Mouse (Mus musculus): ENCODE data around the gene Rap1b.

The Rap1b gene

DNA sequence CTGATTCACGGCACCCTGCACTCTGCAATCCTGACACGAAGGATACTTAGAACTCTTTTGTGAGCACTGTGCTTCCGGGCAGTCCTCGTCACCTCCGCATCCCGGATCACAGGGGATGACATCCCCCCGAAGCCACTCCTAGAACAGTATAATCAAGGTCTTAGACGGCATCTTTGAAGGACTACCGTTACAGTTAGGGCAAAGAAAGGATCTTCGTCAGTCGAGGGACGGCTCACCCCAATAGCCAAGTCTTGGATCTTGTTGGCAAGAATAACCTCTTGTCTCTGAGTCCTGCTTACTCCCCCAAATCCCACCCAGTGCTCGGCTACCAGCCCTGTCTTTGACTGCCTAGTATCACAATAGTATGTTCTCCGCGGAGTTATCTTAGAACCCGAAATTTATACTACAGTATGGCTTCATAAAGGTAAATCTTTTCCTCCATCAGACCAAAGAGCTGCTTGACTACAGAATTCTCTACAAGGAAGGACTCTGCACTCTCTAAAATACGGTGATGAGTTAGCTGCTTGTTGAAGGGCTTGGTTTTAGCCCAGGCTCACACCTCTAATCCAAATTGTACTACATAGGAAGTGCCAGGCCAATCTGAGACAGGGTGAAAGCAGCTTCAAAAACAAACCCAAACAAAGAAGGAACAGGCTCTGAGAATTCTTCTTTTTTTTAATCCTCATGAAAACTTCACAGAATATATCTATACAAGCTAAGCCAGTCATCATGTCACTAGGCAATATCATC lies 55.2 kb downstream of the Rap1b start:
- no peak for DNase-seq (ENCODE audit: extremely low read depth, insufficient read length, low spot score)

DNA sequence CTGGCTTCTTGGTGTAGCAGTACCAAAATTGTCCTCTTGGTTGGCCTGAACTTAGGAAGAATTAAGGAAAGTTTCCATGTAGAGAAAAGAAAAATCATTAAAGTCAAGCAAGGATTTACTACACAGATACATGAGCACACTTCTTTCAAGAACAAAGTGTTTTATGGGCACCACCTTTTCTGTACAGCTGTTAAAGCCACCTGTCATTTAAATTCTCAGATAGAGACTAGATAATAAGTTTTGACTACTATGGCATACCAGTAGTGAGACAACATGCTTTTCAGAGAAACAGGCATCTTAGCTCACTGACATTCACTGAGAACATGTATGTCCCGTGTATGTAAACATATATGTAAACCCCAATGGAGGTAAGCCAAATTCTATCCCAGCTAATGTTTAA lies 55.8 kb downstream of the Rap1b start:
- DNase-seq (ENCODE audit: extremely low read depth, insufficient read length, low spot score) = no peak

DNA sequence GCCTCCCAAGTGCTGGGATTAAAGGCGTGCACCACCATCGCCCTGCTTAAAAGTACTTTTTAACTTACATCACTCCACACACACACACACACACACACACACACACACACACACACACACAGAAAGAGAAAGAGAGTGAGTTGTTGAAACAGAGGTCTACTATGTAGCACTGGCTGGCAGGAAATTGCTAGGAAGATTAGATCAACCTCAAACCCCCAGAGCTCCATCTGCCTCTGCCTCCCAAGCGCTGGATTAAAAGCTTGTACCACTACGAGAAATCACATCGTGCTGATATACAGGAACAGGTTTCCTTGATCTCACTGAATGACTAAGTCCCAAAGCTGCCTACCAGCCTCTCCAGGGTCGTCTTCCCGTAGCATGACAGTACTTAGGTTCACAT lies 61.2 kb downstream of the Rap1b start:
- DNase-seq (ENCODE audit: extremely low read depth, insufficient read length, low spot score) = no peak

DNA sequence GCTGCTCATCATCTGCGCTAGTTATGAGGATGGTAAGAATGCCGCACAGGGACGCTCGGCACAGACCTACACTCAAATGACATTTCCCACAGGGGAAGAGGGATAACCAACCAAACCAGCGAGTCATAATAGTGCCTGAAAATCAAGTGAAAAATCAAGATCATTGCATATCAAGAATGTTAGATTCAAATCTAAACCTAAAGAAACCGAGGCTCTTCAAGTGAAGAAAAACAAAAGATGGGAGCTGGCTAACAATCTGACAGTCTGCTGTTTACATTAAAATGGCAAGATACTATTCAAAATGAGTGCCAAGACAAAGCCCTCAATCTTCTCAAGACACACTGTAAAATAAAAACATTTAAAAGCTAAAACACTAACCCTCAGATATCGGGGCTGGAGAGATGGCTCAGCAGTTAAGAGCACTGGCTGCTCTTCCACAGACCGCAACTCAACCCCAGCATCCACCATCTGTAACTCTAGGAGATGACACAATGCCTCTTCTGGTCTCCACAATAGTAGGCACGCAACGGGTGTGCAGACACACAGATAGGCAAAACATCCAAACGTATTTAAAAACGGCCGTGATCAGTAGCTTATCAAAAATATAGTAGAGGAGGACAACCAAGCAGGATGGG lies 61.9 kb downstream of the Rap1b start:
- no peak for DNase-seq (ENCODE audit: extremely low read depth, insufficient read length, low spot score)

DNA sequence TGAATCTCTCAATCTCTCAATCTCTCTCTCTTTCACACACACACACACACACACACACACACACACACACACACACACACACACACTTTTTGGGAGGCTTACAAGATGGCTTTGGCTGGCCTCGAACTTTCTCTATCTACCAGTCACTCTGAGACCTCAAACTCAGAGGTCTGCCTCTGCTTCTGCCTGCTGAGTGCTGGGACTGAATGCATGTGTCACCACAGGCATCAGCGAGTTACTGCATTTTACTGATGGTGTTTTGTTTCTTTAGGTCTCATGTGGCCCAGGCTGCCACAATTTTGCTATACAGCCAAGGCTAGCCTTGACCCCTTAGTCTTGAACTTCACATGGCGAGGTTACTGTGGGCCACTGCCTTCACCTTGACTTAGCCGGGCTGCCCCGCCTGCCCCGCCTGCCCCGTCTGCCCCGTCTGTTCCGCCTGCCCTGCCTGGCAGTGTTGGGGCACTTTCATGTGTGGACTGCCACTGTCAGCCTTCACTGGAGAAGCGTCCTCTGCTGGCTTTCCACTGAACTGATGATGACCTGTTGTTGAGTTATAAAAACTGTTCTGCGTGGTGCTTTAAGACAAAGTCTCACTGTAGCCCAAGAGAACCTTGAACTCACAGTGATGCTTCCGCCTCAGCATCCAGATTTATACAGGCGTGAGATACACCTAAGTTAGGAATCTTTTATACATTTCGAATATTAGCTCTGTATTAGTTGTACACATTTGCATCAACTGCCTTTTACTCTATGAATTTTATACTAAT lies 63.2 kb downstream of the Rap1b start:
- no peak for DNase-seq (ENCODE audit: extremely low read depth, insufficient read length, low spot score)

DNA sequence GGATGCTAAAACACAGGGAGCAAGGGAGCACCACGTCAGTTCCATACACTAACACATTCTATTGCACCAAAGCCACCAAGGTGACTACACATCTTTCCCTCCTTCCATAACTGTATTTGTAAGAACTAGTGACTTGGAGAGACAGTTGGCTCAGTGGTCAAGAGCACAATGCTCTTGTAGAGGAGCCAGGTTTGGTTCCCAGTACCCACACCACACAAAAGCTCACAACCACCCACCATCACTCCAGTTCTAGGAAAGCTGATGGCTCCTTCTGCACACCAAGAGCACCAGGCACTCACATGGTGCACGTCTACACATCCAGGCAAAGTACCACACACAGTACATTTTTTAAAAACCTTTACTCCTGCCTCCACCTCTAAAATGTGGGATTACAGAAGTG lies 63.8 kb downstream of the Rap1b start:
- no peak for DNase-seq (ENCODE audit: extremely low read depth, insufficient read length, low spot score)

DNA sequence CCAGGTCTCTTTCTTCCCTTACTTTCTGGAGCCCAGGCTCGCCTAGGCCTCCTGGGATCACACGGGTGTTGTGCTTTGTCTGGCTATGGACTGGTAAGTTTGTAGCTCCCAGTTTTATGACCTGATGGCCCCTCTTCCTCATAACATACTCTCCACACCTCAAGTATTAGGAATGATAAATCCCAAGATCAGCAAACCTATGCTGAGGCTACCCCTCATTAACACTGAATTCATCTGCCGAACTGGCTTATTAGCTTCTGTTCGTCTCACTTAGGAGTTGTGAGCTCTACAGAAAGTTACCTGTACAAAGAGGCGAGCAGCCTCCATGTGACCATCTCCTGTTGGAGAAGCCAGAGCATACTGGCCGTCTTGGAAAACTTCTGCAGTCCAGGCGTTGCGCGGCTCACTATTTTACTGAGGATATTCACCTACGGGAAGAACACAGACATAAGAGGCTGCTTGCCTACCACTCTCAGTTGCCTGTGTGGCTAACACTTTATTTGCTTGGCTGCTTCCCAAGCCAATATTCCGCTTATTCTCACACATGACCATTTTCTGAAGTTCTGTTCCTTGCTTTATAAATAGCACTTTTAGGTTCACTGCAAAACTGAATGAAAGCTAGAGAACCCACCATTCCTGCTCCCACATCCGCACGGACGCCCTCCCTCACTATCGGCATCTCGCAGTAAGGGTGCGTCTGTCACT lies 64.7 kb downstream of the Rap1b start:
- DNase-seq (ENCODE audit: extremely low read depth, insufficient read length, low spot score) = no peak

DNA sequence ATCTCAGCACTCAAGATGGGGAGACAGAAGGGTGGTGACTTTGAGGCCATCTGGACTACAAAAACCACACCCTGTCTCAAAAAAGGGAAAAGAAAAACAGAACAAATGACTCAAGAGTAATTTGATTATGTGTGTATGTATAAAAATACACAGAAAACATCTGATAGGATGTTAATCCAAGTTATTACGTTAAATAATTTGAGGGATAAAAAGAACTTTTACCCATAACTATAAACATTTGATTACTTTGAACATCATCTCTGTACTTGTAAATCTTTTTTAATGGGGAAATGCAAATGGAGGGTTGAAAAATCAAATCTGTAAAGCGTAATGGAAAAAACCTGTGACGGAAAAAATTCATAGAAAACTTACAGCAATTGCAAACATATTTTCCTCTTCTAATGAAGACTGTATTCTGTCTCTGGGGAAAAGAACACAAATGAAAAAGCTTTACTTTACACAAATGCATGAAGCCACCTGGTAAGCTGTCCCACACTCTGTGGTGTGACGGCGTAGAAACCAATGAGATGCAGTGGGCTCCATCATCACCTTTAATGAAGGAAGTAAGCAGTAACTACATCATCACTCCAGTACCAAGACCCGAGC lies 65.4 kb downstream of the Rap1b start:
- no peak for DNase-seq (ENCODE audit: extremely low read depth, insufficient read length, low spot score)

DNA sequence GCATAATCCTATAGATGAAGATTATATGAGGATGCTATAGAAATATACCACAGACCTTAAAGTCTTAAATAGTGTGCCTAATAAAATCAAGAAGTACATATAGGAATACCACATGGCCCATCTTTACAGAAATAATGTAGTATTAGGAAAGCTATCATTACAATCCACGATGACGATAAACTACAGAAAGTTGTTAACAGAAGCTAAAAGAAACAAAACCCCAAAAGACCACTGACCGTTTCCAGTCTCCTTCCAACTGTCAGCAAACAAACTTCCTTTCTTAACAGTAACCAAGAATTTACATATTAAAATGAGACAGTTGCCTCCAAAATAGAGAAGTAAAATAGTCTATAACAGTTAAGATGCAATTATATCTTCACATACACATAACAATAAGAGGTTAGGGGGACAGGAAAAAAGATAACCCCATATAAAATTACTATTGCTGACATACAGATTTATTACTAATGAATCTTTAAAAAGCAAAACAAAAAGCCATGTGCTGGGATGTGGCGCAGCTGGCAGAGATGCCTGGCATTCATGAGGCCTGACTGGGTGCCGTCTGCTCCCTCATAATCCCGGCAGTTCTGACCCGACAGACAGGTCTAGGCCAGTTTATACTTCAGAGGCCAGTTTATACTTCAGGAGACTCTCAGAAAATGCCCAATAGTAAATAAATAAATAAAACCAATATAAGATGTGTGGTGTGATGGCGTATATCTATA lies 66.1 kb downstream of the Rap1b start:
- no peak for DNase-seq (ENCODE audit: extremely low read depth, insufficient read length, low spot score)

DNA sequence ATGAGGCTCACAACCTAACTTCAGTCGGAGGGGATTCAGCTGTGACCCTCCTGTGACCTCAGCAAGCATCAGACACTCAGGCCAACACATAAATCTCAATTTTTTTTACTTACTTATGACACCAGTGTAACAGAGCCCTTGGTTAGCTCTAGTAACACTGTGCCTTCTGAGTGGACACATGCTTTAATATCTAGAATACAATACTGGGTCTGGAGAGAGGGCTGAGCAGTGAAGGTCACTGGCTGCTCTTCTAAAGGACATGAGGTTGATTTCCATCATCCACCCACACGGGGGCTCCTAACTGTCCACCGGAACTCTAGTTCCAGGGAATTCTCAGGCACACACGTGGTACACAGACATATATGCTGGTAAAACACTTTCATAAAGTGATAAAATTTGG lies 66.9 kb downstream of the Rap1b start:
- DNase-seq (ENCODE audit: extremely low read depth, insufficient read length, low spot score) = no peak

DNA sequence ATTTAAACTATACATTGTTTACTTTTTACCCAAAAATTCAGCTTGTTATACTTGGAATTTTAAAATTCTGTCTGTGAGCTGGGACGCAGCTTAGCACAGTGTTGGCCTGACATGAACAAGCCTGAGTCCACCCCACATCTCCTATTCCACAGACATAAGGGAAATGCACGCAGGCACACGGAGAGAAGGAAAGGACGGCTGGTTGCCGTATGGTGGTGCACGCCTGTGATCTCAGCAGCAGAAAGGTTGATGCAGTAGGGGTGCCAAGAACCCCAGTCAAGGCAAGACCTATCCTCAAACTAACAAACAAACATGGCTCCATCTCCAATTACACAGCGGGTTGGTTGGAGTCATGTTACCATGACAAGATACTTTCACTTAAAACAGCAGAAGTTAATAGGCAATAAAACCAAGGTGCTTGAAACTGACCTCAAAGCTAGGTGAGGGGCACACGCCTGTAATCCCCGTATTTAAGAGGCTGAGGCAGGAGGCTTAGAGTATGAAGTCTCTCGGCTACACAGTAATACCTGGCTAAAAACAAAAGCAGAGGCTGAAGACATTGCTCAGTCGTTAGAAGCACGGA lies 67.4 kb downstream of the Rap1b start:
- DNase-seq (ENCODE audit: extremely low read depth, insufficient read length, low spot score) = no peak

DNA sequence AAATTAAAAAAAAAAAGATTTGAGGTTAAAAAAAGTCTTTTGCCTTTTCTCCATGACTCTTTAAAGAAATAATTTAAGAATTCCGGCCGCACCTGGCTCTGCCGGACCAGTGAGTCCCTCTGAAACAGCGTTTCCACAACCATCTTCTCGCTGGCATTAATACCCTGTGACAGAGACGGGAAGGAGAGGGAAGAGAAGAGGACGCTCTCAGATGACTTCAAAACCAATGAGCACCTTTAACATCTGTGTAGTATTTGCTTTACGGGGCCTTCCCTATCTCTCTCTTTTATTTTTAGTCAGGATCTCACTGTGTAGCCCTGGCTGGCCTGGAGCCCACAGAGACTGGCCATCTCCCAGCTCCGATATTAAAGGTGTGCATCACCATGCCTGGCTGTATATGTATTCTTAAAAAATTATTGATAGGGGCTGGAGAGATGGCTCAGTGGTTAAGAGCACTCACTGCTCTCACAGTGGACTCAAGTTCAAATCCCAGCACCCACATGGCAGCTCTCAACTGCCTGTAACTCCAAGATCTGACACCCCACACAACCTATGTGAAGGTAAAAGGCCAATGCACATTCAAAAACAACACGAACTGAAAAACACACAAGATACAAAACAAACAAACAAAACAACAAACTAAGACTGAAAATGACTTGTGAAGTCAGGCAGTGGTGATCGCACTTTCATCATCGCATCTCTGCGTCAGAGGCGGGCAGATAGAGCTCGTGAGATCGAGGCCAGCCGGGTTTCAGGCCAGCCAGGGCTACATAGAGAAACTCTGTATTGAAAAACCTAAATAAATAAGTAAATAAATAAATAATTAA lies 68.1 kb downstream of the Rap1b start:
- no peak for DNase-seq (ENCODE audit: extremely low read depth, insufficient read length, low spot score)

DNA sequence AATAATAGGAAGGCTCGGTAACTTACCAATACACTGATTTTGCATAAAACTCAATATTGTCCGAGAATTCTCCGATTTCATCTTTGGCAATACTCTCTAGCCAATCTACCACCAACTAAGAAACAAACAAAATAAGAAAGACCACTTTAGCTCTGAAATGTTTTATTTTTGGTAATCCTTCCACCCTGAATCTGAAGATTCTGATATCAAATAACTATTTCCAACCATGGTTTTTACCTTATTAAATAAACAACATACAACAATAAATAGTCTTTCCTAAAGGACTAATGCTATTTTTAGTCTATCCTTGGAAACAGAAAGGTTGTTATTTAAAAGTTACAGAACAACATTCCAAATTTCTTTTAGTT lies 68.7 kb downstream of the Rap1b start:
- DNase-seq (ENCODE audit: extremely low read depth, insufficient read length, low spot score) = no peak

DNA sequence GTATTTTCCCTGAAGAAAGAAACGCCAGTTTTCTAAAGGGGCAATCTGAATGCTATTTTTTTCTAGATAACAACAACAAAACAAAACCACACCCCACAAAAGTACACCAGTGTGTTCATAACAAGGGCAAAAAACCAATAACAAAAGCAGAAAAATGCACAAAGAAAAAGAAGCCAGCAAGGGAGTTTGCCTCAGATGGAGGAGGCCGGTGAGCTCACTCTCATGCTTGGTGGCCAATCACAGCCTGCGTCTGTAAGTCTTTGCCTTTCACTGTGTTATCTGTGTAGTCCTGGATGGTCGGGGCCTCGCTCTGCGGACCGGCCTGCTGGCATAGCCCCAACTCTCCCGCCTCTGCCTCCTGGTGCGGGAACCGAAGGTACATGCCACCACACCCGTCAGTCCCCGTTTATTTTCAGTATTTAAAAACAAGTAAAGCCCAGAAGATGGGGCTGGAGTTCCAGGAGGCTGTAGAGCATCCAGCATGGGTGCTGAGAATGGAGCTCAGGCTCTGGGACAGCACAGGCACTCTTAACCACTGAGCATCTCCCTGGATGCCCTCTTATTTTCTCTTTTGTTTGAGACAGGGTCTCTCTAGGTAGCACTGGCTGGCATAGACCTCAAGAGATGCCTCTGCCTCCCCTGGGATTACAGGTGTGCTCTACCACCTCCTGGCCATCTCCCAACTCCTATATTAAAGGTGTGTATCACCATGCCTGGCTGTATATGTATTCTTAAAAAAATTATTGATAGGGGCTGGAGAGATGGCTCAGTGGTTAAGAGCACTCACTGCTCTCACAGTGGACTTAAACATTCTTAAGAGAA lies 69.3 kb downstream of the Rap1b start:
- no peak for DNase-seq (ENCODE audit: extremely low read depth, insufficient read length, low spot score)

DNA sequence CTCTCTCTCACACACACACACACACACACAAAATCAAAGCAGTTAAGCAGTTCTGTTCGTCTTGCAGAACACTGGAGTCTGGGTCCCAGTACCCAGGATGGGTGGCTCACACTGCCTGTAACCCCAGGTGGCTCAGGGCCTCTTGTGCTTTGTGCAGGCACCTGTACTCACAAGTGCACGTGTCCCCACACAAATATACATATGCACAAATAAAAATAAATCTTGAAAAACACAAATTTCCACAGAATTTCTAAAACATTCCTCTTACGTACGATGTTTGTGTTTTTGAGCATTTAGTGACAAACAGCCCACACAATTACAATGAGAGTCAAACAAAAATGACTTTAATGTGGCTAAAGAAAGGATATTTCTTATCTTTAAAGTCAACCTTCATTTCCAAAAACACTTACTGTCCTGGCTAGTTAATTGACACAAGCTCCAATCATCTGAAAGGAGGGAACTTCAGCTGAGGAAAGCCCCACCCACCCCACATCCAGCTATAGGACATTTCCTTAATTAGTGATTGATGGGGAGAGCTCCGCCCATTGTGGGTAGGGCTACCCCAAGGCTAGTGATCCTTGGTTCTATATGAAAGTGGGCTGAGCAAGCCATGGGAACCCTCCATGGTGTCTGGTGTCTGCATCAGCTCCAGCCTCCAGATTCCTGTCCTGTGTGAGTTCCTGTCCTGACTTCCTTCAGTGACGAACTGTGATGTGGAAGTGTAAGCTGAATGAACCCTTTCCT lies 70.3 kb downstream of the Rap1b start:
- DNase-seq (ENCODE audit: extremely low read depth, insufficient read length, low spot score) = no peak

DNA sequence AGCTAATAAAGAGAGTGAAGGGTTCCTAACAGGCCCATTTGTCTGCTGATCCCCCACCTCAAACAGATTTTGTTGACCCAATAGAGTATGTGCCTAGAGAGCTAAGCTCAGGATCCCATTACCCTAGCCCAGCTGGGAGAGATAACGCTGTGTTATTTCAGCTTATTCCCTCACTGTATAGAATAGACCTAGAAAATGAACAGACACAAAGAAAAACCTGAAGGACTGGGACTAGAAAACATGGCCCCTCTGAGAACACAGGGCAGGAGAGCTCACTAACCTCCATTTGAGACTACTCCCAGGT lies 71.1 kb downstream of the Rap1b start:
- no peak for DNase-seq (ENCODE audit: extremely low read depth, insufficient read length, low spot score)

DNA sequence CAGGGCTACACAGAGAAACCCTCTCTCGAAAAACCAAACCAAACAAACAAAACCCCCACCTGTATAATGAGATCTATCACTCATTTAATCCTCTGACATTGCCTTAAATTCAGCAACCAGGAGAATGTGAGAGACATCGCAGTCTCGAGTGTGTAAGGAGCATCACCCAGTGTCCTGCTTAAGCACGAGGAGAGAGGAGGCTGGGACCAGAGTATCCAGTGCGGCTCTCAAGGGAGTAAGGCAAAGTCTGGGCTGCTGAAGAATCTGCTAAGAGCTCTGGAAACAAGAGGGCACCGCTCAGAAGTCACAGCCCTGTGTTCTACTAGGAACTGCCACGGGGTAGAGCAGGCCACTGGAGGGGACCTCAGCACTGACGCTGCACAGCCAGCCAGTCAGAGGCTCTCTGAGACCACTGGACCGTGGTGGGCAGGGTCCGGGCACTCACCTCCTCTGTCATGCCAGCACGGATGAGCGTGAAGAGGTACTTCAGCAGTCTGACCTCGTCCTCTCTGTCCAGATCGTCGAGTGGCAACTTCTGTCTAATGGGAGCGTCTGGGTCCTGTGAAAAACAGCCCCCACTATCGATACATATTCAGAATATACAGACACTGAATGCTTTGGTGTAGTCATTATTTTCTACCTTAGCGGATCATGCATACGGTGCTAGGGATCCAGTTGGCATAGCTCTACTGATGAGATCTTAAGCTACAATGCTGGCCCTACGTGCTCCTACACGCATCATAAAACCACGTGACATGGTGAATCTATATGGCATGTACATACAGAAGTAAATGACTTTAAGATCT lies 71.6 kb downstream of the Rap1b start:
- DNase-seq (ENCODE audit: extremely low read depth, insufficient read length, low spot score) = no peak
